Mouse (Mus musculus) limb, embryonic 11.5 days (tissue): ENCODE data around the gene Cdk19. TPM values are rescaled to one million over a fixed set of nuclear protein-coding genes. Genes with fewer than 3 reads are reported as not detected.

ENCODE experiments used
- ATAC-seq: fragments of 200-750 bp; cut with Nextera tagmentation; 2 replicates; pipeline ENCODE4 v1.8.0; 2017; ENCODE audit warnings: low read depth; ENCODE audit not compliant: insufficient number of reproducible peaks, low FRiP score, low TSS enrichment
- DNase-seq: peaks from one replicate; pipeline ENCODE4 v3.0.0-alpha.2; 2015; ENCODE audit warnings: low spot score
- H3K27ac ChIP-seq: fragments of 300-500 bp; sonication (generic); replicated peaks from 2 replicates; pipeline ENCODE4 v1.5.1; 2014; ENCODE audit warnings: low read depth, mild to moderate bottlenecking, low read length
- H3K27me3 ChIP-seq: fragments of 300-500 bp; sonication (generic); 2 replicates; pipeline ENCODE4 v1.6.1; 2014; ENCODE audit warnings: mild to moderate bottlenecking, low read length, mixed read lengths; ENCODE audit not compliant: control insufficient read depth, insufficient read depth
- H3K36me3 ChIP-seq: fragments of 300-500 bp; sonication (generic); 2 replicates; pipeline ENCODE4 v1.6.1; 2014; ENCODE audit warnings: mild to moderate bottlenecking, low read length, moderate library complexity, mixed read lengths; ENCODE audit not compliant: control insufficient read depth, insufficient read depth
- H3K4me1 ChIP-seq: fragments of 300-500 bp; sonication (generic); 2 replicates; pipeline ENCODE4 v1.6.1; 2014; ENCODE audit warnings: low read length, mixed read lengths; ENCODE audit not compliant: control insufficient read depth, insufficient read depth
- H3K4me2 ChIP-seq: fragments of 300-500 bp; sonication (generic); 2 replicates; pipeline ENCODE4 v1.6.1; 2014; ENCODE audit warnings: low read depth, mild to moderate bottlenecking, moderate library complexity; ENCODE audit not compliant: severe bottlenecking
- H3K4me3 ChIP-seq: fragments of 300-500 bp; sonication (generic); 2 replicates; pipeline ENCODE4 v1.5.1; 2014; ENCODE audit warnings: low read depth, low read length
- H3K9ac ChIP-seq: fragments of 300-500 bp; sonication (generic); 2 replicates; pipeline ENCODE4 v1.6.1; 2014; ENCODE audit warnings: mild to moderate bottlenecking, low read length
- H3K9me3 ChIP-seq: fragments of 300-500 bp; sonication (generic); 2 replicates; pipeline ENCODE4 v1.6.1; 2016; ENCODE audit warnings: low read length; ENCODE audit not compliant: control insufficient read depth
- WGBS: fragments of 180-500 bp; shearing (Covaris S2); extraction: QIAGEN DNeasy Blood & Tissue Kit; methylation state at CpG from one replicate; pipeline ENCODE4 v1.1.7; 2014; 5-methylcytosine and 5-hydroxymethylcytosine counted together
- polyA plus RNA-seq: library from polyadenylated mRNA; unstranded; fragments of >200 nt; fragmentation: Nextera tagmentation; extraction: Ambion mirVana; gene quantifications from 2 replicates; pipeline ENCODE4 v1.2.1, GENCODE M21; 2014

The Cdk19 gene
- polyA plus RNA-seq, 1 experiment from 2014 or later = 11.4 TPM

- H3K9ac ChIP-seq = no peak overlapping the region
- H3K4me1 ChIP-seq = no peaks in the 10 kb centered on the region
- no peak overlapping the region for H3K4me2 ChIP-seq
- no peak for DNase-seq
- H3K9me3 ChIP-seq = no peaks in the 10 kb centered on the region
- 82% methylated on average over 2 of the region's 2 CpGs for WGBS
- H3K4me3 ChIP-seq = no peak overlapping the region
- ATAC-seq = no peak
- no peaks in the 10 kb centered on the region for H3K27me3 ChIP-seq
- no peak overlapping the region for H3K27ac ChIP-seq
- no peaks in the 10 kb centered on the region for H3K36me3 ChIP-seq
These were observed 54.2 kb downstream of the Cdk19 start for GRCm38 (mm10) chr10:40393447-40394143.

GRCm38 (mm10) chr10:40398842-40399241 is 59.5 kb downstream of the Cdk19 start:
- Histone ChIP-seq H3K27me3 (no peaks in the 10 kb centered on the region), H3K4me3 (no peak overlapping the region), H3K4me1 (no peaks in the 10 kb centered on the region), H3K36me3 (no peaks in the 10 kb centered on the region), H3K9me3 (no peaks in the 10 kb centered on the region), H3K27ac (no peak overlapping the region), H3K4me2 (no peak overlapping the region), H3K9ac (no peak overlapping the region)
- no peak for DNase-seq
- no peak for ATAC-seq
- 83% methylated on average over 3 of the region's 3 CpGs for whole genome bisulfite sequencing

GRCm38 (mm10) chr10:40399328-40399727 is 60.0 kb downstream of the Cdk19 start:
- no peak overlapping the region for H3K27ac ChIP-seq
- no peaks in the 10 kb centered on the region for H3K4me1 ChIP-seq
- DNase-seq (no peak), ATAC-seq (no peak)
- WGBS = 86% methylated on average over 2 of the region's 2 CpGs
- no peaks in the 10 kb centered on the region for H3K27me3 ChIP-seq
- H3K4me3 ChIP-seq = no peak overlapping the region
- no peak overlapping the region for H3K9ac ChIP-seq
- no peak overlapping the region for H3K4me2 ChIP-seq
- no peaks in the 10 kb centered on the region for H3K36me3 ChIP-seq
- no peaks in the 10 kb centered on the region for H3K9me3 ChIP-seq

- no peaks in the 10 kb centered on the region for H3K36me3 ChIP-seq
- H3K27ac ChIP-seq = no peak overlapping the region
- H3K27me3 ChIP-seq = no peaks in the 10 kb centered on the region
- H3K9me3 ChIP-seq = no peaks in the 10 kb centered on the region
- no peak overlapping the region for H3K4me3 ChIP-seq
- no peak for ATAC-seq
- no peaks in the 10 kb centered on the region for H3K4me1 ChIP-seq
- no peak overlapping the region for H3K4me2 ChIP-seq
- 78% methylated on average over 4 of the region's 4 CpGs for WGBS
- DNase-seq = no peak
- H3K9ac ChIP-seq = no peak overlapping the region
These were observed 60.9 kb downstream of the Cdk19 start for GRCm38 (mm10) chr10:40400293-40400692.

GRCm38 (mm10) chr10:40406655-40407054 is 67.3 kb downstream of the Cdk19 start:
- no peaks in the 10 kb centered on the region for H3K4me1 ChIP-seq
- H3K27ac ChIP-seq = no peak overlapping the region
- DNase-seq (no peak), ATAC-seq (no peak)
- no peaks in the 10 kb centered on the region for H3K9me3 ChIP-seq
- H3K27me3 ChIP-seq = no peaks in the 10 kb centered on the region
- no peak overlapping the region for H3K4me2 ChIP-seq
- H3K36me3 ChIP-seq = no peaks in the 10 kb centered on the region
- H3K4me3 ChIP-seq = no peak overlapping the region
- WGBS = 95% methylated on average over 3 of the region's 3 CpGs
- H3K9ac ChIP-seq = no peak overlapping the region

GRCm38 (mm10) chr10:40409336-40409735 is 70.0 kb downstream of the Cdk19 start:
- ATAC-seq = no peak
- no peaks in the 10 kb centered on the region for H3K4me1 ChIP-seq

GRCm38 (mm10) chr10:40411370-40411769 is 72.0 kb downstream of the Cdk19 start:
- Histone ChIP-seq H3K4me1 (no peaks in the 10 kb centered on the region), H3K36me3 (no peaks in the 10 kb centered on the region), H3K9me3 (no peaks in the 10 kb centered on the region), H3K27ac (no peak overlapping the region), H3K4me3 (no peak overlapping the region), H3K4me2 (no peak overlapping the region), H3K27me3 (no peaks in the 10 kb centered on the region), H3K9ac (no peak overlapping the region)
- DNase-seq (no peak), ATAC-seq (no peak)
- WGBS = 94% methylated on average over 2 of the region's 2 CpGs

More at GRCm38 (mm10) chr10:40409336-40409735, 70.0 kb downstream of the Cdk19 start:
- H3K27ac ChIP-seq = no peak overlapping the region
- H3K27me3 ChIP-seq = no peaks in the 10 kb centered on the region
- no peak overlapping the region for H3K4me3 ChIP-seq
- H3K9me3 ChIP-seq = no peaks in the 10 kb centered on the region
- DNase-seq = no peak
- no peaks in the 10 kb centered on the region for H3K36me3 ChIP-seq
- no peak overlapping the region for H3K4me2 ChIP-seq
- H3K9ac ChIP-seq = no peak overlapping the region
- WGBS = 87% methylated on average over 2 of the region's 2 CpGs

GRCm38 (mm10) chr10:40416944-40417343 is 77.6 kb downstream of the Cdk19 start:
- Histone ChIP-seq H3K4me3 (no peak overlapping the region), H3K4me1 (no peaks in the 10 kb centered on the region), H3K27me3 (no peaks in the 10 kb centered on the region), H3K4me2 (no peak overlapping the region), H3K27ac (no peak overlapping the region), H3K9me3 (no peaks in the 10 kb centered on the region), H3K36me3 (no peaks in the 10 kb centered on the region), H3K9ac (no peak overlapping the region)
- 78% methylated on average over 7 of the region's 7 CpGs for WGBS
- ATAC-seq (no peak), DNase-seq (no peak)

GRCm38 (mm10) chr10:40419841-40420240 is 80.5 kb downstream of the Cdk19 start:
- DNase-seq = no peak
- Histone ChIP-seq H3K4me3 (no peak overlapping the region), H3K9ac (no peak overlapping the region), H3K9me3 (no peaks in the 10 kb centered on the region), H3K4me1 (no peaks in the 10 kb centered on the region), H3K4me2 (no peak overlapping the region), H3K36me3 (no peaks in the 10 kb centered on the region), H3K27ac (no peak overlapping the region), H3K27me3 (no peaks in the 10 kb centered on the region)
- ATAC-seq = no peak
- WGBS = 71% methylated on average over 4 of the region's 4 CpGs
